Mouse (Mus musculus): Measurements from ENCODE around the gene Gm20671.
"Not testable (repeated sequence)": the region's sequence is repeated elsewhere in the genome, so short reads cannot be mapped to it uniquely, and the experiment has no call there.

Gm20671 gene

DNA sequence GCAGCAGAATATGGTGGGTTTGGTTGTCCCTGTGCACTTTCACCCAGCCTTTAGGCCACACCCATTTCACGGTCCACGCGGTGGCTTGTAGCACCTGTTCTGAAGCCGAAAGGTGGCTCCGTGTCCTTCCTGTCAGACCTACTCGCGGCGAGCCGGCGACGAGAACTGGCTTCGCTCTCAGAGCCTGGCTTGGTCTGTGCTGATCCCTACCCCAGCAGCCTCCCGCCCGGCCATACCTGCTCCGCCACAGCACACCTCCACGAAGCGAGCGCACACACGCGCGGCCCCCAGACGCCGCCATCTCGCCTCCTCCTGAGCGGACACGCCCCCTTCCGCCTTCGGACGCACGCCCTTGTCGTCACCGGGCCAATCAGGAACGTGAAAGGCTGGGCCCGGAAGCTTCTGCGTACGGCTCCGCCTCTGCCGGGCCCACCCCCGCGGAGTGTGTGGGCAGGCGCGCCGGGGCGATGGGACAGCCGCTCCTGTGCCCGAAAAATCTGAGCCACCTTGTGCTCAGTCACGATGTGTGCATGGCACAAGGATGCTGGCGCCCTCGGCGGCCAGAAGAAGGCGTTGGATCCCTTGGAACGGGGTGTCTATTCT, 41.5 kb downstream of the Gm20671 start, which contains the start of gene Pisd:
Gene Pisd, minus strand, starts transcription at position 334 of the 603 bp plus-strand sequence.
- DNase-seq (ENCODE audit: low spot score) = peak; percentile 94

GRCm38 (mm10) chr5:32784726-32785125, 42.2 kb downstream of the Gm20671 start:
- DNase-seq (ENCODE audit: low spot score) = no peak

DNA sequence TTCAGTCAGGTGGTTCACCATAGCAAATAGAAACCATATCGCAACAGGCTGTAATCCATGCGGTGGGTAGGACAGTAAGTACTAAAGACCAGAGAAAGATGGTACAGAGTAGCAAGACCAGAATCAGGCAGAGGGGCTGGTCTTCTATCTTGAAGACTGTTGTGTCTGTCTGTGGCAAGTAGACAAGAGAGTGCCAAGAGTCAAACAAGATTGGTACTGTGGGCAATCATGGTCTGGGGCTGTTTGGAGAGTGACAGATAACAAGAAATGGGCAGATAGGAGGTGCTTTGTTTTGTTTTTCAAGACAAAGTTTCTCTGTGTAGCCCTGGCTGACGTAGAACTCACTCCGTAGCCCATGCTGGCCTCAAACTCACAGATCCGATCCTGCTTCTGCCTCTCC, 45.3 kb downstream of the Gm20671 start:
- no peak for DNase-seq (ENCODE audit: low spot score)

GRCm38 (mm10) chr5:32778168-32778567, 48.7 kb downstream of the Gm20671 start:
- DNase-seq (ENCODE audit: low spot score) = no peak

DNA sequence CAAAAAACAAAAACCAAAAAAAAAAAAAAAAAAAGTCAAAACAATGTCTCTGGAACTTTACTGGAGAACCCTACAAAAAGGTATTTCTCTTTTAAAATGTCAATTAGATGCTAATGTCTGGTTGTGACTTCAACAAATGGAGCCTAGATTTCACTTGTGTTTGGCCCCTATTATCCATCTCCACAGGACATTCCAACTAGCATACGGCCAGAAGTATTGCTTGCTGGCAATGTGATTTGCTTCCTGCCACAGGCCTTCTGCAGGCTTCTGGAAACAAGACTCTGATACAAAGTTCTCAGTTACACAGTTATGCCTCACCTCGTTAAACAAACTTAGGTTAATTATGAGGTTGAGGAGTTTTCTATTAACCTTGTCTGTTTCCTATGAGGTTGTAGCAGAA, 54.5 kb downstream of the Gm20671 start:
- no peak for DNase-seq (ENCODE audit: low spot score)

GRCm38 (mm10) chr5:32767636-32768373, 59.1 kb downstream of the Gm20671 start:
- DNase-seq (ENCODE audit: low spot score) = no peak

DNA sequence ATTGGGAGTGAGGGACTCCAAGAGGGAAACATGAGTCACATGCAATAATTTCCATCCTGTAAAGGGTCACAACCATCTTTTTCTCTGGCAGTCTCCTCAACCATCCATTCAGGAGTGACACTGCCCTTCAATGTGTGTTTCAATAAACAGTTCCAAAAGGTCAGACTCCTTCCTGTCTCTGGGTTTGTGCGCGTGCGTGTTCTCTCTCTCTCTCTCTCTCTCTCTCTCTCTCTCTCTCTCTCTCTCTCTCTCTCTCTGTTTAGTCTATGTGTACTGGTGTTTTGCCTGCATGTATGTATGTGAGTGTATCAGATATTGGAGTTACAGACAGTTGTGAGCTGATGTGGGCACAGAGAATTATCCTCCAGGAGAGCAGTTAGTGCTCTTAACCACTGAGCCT, 59.9 kb downstream of the Gm20671 start:
- DNase-seq (ENCODE audit: low spot score) = no peak

DNA sequence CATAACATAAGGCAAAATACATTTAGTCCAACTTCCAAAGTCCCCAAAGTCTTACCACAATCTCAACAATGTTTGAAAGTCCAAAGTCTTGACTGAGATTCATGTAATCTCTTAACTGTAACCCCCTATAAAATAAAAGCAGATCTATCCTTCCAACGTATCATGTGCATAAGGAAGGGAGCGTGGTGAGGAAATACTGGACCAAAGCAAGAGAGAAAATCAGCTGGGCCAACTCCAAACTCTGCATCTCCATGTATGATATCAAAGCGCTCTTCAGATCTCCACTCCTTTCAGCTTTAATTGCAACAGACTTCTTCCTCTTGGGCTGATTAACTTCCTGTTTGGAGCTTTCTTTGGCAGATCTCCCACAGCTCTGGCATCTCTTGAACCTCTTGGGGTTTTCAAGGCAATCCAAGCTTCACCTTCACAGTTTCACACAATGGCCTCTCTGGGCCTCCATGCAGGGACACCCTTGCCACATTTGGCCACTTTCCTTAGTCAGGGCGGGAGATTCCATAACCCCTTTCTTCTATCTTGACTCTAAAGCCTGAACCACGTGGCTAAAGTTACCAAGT, 65.3 kb downstream of the Gm20671 start:
- no peak for DNase-seq (ENCODE audit: low spot score)

- DNase-seq (ENCODE audit: low spot score) = no peak
These were observed 66.1 kb downstream of the Gm20671 start for GRCm38 (mm10) chr5:32760787-32761186.

DNA sequence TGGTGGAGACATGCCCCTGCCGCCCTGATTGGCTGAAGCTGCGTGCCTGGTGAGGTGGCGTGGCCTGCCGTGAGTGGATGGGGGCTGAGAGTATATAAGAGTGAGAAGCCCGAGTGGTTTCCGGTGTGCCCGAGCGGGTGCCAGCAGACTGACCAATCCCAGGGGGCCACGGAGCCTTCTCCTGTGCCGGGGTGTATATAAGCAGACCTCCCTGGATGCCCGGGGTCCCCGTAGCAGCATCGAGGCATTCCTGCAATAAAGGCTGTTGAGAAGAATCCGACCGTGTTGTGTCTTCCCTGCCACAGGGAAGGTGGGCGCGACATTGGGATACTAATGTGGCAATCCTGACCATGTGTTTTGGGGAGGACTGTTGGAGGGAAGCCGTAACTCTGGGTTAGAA, 66.6 kb downstream of the Gm20671 start:
- not testable (repeated sequence) for DNase-seq (ENCODE audit: low spot score)

DNA sequence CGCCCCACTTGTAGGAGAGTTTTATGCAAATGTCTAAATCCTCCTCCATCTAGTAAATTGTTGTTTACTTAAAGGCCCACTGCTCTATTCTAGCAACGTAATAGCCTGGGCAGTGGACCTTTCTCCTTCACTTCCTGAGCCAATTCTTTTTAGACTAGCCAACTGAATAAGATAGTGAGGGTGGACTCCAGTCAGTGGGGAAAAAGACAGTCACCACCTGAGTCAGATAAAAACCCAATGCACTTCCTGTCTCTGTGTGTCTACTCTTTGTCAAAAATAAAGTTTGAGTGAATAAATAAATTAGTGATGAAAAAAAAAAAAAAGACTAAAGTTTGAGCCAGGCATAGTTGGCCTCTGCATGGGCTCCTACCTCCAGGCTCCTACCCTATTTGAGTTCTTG, 67.2 kb downstream of the Gm20671 start:
- DNase-seq (ENCODE audit: low spot score) = no peak

- DNase-seq (ENCODE audit: low spot score) = no peak
These were observed 70.8 kb downstream of the Gm20671 start for GRCm38 (mm10) chr5:32756141-32756540.

DNA sequence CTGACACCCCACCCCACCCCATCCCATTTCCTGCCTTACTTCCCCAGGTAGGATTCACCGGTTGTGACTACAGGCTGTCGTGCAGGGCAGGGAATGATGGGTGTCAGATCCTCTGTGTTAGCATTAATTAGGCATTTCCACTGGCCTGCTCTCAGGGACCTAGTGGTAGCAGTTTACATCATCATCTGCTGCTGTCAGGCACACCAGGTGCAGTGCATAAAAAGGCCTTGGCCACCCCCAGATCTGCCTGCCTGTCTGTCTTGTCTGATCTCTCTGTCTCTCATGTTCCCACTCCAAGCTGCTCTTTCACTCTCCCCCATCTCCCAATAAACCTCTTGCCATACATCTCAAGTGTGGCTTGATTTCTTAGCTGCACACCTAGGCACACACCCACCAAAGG, 75.2 kb downstream of the Gm20671 start:
- no peak for DNase-seq (ENCODE audit: low spot score)

DNA sequence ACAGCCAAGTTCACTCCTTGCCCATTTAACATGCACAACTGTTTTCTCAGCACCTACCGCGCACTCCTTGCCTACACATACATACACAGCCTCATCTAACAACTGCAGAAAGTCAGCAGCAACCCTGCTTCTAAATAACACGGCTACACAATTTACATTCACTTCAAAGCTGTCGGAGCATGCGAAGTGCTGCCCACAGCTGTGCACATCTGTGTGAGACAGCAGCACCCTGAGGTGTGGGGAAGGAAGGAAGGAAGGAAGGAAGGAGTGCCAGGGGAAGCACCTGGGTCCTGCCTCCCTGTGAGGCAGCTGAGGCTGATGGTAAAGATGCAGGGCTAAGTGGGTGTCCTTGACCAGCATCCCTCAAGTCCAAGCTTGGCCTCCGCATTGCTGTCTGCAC, 78.0 kb downstream of the Gm20671 start:
- DNase-seq (ENCODE audit: low spot score) = no peak

- DNase-seq (ENCODE audit: low spot score) = no peak
These were observed 79.1 kb downstream of the Gm20671 start for GRCm38 (mm10) chr5:32747650-32748375.

DNA sequence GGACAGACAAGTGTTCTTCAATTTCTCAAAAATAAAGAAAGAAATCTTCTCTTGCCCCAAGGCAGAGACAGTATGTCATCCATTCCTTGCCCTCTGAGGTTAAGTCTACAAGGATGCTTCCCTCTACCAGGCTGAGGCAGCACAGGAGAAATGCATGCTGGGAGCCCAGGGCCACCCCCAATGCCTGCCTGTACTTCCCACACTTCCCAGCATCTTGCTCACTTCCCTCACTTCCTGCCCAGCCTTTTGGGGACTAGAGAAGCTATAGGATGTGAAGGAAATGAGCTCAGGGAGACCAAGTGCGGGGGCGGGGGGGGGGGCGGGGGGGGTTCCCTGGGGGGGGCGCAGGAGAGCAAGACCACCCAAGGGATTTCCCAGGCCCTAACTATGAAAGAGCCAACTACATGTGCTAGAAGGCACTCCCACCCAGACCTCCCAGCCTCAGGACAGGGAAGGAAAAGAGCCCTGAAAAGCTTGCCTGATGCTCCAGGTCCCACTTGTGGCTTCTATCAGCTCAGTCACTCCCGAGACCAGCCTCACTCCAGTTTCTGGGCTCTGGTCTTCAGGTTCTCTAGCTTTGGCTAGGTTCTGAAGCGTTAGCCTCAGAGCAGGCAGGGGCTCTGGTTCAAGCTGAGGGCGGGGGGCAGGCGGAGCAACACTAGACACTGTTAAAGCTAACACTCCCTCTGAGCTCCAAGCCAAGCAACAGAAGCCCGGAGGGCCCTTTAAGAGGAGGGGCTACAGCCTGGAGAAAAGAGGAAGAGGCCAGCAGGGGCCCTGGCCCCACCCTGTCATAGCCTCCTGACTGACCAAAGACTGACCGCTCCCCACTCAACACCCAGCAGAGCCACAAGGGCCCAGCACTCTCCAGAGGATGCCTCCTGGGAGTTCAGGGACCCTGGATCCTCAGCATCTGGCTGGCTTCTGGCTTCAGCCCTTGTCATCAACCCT, 80.9 kb downstream of the Gm20671 start:
- peak; percentile 67 for DNase-seq (ENCODE audit: low spot score)

GRCm38 (mm10) chr5:32742149-32742548, 84.8 kb downstream of the Gm20671 start:
- DNase-seq (ENCODE audit: low spot score) = no peak

- DNase-seq (ENCODE audit: low spot score) = not testable (repeated sequence)
These were observed 85.5 kb downstream of the Gm20671 start for GRCm38 (mm10) chr5:32741377-32741776.

DNA sequence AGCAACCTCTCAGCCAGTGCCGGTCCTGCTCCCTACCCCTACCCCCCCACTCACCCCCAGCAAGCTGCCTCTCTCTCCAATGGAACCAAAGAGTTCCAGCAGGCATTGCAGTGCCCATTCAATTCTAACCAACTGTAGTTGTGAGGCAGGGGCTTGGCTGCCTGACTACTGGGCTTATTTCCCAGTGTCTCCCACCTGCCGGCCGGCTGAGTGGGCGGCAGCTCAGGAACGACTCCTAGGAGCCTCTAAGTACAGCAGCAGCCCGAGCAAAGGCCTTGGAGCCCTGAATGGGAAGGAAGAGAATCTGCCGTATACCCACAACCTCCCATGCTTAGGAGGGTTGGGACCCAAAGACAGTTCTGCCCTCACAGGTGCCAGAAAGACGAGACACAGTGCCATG, 86.1 kb downstream of the Gm20671 start:
- DNase-seq (ENCODE audit: low spot score) = not testable (repeated sequence)

- DNase-seq (ENCODE audit: low spot score) = no peak
These were observed 86.8 kb downstream of the Gm20671 start for GRCm38 (mm10) chr5:32740138-32740537.

GRCm38 (mm10) chr5:32736770-32737169, 90.1 kb downstream of the Gm20671 start:
- DNase-seq (ENCODE audit: low spot score) = not testable (repeated sequence)

- DNase-seq (ENCODE audit: low spot score) = no peak
These were observed 91.1 kb downstream of the Gm20671 start for GRCm38 (mm10) chr5:32735779-32736178.

Measured in testis, postnatal 14 days (tissue).